Mouse (Mus musculus): ENCODE results near the gene Gpr88.
A peak's percentile ranks its signal among the peaks of the same experiment; 100 is the strongest.

The Gpr88 gene

DNA sequence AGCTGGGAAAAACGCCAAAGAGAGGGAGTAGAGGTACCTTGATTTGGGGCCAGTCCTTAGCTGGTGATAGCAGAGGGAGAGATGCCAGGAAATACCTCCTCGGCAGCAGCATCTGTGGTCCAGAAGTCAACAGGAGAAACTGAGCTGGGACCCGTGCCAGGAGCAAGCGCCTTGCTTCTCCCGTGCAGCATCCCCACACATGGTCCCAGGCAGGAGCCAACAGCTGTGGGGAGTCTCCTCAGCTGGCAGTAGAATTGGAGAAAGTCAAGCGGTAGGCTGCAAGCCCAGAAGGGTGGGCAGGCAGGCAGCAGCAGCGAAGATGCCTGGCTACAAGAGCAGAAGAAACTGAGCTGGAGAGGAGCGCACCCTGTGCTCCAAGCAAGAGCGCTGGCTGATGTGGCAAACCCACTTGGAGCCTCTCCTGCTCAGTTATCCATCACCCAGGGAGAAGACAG is at the start of gene Gpr88:
TSS of gene Gpr88 (minus strand) at position 427 of the 455 bp plus-strand sequence.
- peak; percentile 19 to 26 for DNase-seq

DNA sequence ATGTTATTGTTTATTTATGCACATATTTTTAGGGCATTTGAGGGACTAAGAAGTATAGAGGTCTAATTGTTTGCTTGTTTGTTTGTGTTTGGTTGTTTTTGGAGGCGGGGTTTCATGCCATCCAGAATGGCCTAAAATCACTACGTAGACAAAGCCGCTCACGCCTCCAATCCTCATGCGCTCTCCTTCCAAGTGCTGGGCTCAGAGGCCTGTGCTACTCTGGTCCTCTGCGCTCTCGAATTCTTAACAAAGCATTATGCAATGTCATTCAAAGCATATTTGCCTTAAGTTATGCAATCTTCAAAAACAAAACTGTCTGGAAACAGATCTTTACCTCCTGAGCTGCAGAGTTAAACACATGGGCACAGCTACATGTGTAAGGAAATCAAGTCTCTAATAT is 49.3 kb upstream of the Gpr88 start:
- DNase-seq = no peak

DNA sequence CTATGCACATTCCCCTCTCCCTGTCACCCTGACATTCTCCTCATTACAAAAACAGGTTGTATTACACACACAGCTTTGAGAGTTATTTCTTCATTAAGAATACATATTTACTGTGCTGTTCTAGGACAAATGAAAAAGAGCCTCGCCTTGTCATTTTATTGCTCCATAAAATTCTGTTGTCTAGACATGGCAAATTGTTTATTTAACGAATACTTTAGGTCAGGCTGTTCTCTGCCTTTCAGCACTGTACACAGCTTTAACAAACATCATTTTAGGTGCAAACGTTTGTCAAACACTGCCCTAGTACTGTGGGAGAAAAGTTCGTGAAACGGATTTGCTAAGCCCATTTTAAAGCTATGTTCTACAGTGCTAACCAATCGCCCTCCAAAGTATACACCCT is 48.5 kb upstream of the Gpr88 start:
- DNase-seq = no peak

DNA sequence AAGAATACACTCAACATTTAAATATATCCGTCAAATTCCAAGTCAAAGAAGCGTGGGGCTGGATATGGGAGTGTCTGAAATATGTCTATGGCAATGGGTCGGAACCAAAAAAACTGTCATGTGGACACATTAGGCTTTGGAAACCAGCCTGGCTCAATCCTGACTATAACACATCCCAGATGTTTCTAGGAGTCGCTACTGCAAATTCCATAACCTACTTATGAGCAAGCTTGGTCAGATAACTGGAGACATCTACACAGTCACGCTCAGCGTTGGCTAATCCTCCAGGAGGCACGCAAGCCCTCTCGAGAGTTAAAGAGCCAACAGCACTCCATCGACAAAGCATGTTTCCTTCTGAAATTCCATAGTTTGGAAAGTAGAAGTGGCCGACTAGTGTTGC is 45.4 kb upstream of the Gpr88 start:
- no peak for DNase-seq

DNA sequence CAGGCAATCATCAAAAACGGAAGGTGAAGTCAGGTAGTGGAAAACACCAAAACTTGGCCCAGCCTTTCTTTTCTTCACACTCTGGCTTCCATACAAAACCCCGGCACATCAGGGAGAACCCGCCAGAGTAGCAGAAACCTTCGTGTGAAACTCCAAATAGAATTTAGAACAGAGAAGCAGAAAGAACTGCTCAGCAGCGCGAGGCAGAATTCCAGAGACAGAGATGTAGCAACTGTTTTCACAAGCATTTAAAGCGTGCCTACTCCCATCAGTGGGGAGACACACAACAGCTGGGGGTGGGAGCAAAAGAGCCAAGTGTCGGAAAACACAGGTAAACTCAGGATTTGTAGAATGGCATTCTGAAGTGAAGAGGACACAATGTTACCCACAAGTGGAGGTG is 44.7 kb upstream of the Gpr88 start:
- no peak for DNase-seq

DNA sequence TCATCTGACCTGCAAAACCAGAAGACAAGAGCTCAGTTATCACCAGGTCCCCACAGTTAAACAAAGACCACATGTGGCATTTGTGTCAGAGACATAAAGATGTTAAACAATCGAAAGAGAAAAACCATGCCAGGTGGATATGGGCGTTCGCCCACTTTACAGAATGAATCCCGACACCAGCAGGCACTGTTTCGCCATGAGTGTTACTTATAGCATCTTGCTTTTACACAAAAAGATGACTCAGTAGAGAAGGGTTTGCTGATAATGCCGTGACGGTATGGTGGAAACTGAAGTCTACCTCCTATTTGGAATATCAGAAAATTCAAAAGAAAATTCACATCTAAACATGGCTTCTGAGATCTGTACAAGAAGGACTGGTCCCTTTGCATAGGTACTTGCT is 43.9 kb upstream of the Gpr88 start:
- DNase-seq = no peak

DNA sequence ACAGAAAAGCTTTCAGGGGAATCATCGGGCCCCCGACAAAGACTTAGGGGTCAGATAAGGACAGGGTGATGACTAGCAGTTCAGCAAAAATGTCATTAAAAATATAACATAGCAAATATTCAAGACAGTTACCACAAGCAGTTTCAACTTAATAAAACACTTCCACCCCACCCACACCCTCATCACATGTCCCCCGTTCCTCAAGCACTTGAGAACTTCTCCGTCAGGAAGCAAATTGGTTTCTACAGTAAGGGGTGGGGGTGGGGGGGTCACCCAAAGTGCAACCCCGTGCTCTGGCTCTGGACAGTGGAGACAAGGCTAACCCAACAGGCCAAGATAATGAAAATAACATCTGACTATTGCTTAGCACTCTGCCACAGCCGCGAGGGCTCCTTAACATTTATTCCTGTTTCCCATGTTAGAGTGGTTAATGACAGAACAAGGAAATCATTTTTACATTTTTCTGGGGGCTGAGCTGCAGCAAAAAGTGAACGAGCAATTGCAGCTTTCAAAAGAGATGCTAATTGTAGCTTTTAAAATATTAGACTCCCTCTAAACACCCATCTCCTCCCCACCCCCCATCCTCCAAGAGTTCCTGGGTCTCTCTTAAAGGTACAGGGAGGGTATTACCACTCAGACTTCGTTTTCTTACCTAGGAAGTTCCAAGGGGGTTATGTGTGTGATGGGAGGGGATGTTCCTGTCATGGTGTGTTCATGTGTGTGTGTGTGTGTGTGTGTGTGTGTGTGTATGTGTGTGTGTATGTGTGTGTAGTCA is 36.9 kb upstream of the Gpr88 start:
- DNase-seq = no peak

DNA sequence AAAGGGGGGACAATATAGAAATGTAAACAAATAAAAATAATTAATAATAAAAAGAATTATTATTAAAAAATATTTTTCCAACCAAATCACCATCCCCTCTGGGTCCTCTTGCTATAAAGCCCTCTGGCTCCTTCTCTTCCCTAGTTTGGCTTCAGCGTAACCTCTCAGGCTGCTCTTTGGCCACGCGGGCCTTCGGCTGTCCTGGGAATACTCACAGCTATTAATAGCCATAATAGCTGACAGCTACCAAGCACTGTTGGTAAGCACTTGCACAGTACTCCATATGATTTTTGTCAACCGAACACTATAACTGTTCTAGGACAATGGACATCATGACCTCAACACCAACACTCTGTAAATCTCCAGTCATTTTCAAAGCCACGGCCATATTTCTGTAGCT is 35.5 kb upstream of the Gpr88 start:
- DNase-seq = no peak

DNA sequence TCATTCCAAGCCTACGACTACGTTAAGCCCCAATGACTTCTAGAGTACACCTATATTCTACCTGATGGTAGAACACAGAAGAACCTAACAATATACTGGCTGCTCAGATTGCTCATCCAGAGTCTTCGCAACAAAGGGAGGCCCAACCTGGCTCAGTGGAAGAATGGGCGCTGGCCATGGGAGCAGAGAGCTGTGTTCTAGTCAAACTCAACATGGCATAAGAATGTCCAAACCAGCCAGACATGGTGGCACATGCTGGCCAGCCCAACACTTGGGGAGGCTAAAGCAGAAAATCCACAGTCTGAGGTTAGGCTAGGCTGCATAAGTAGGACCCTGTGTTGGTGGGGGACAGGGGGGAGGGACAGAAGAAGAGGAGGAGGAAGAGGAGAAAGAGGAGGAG is 31.4 kb upstream of the Gpr88 start:
- no peak for DNase-seq

DNA sequence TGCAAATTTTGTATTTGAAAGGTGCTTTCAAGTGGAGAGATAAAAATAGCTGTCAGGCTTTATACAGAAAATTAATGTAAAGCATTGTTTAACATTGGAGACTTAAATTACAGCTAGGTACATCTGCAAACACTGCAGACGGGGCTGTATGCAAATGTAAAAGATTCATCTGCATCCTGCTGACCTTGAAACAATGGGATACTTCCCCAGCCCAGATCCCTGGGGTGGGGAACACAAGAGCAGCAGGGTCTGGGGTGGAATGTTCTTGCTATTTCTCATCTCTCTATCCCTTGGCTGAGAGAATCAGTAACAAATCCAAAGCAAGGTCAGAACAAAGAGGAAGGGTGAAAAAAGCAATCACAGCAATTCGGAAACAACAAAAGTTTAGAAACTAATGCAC is 30.7 kb upstream of the Gpr88 start:
- DNase-seq = no peak

DNA sequence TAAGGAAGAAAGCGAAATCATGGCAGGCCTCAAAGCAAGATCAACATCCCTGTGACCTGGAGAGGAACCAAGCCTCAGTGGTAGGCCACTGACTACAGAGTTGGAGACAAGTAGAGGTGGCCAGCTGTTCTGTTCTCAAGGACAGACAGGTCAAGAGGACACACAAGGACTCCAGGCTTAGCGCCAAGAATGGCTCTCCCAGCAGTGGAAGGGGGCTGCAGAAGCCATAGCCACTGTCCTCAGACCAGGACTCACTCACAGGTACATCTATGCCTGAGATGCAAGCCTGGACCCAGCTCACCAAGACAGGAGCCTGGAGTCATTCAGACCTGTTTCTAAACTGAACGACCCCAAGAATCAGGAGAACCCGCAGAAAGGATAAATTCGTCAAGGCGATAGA is 28.4 kb upstream of the Gpr88 start:
- peak in 1 of 2 experiments; percentile 3 for DNase-seq

DNA sequence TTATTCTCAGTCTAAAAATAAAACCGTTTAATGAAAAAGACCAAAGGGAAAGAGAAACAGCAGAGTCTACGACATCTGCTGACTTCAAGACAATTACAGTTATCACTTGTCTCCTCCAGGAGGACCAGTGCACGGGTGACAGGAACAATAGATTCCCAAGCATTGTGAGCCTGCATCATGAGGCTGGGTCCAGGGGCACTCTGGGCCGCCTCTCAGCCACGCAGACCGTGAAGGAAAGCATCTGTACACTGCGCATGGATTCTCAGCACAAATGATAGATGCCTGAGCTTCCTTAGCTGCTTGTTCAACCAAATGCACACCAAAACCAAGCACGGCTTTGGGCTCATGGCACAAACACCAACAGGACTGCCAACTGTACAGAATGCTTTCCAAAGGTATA is 23.8 kb upstream of the Gpr88 start:
- no peak for DNase-seq

DNA sequence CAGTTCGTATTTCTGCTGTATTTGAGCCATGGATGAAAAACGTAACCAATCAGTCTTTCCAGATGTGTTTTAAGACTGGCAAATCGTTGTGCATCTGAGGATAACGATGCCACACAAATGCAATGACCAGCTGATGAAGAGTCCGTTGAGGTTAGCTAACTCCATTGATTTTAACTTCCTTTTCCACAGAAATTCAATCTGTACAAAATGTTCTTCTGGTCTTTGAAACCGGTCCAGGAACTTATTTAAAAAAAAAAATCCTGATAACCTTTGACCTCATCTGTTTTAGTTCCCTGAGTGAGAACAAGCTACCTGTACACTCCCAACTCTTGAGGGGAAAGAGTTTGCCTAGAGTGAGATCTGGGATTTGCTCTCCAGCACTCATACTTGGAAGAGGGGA is 18.4 kb upstream of the Gpr88 start:
- no peak for DNase-seq

DNA sequence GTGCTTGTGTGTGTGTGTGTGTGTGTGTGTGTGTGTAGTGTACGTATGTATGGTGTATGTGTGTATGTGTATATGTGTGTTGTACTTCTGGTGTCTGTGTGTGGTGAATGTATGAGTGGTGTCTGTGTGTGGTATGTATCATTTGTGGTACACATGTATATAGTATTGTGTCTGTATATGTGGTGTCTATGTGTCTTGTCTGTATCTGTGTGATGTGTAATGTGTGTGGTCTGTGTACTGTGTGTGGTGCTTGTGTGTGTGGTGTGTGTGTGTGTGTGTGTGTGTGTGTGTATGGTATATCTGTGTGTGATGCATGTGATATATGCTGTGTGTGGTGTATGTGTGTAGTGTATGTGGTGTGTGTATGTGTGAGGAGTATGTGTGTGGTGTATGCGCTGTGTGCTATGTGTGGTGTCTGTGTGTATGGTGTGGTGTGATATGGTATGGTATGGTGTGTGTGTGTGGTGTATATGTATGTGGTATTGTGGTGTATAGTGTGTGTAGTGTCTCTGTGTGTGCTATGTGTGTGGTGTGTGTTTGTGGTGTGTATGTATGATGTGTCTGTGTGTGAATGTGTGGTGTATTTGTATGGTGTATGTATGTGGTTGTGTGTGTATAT is 13.8 kb upstream of the Gpr88 start:
- DNase-seq = no peak

DNA sequence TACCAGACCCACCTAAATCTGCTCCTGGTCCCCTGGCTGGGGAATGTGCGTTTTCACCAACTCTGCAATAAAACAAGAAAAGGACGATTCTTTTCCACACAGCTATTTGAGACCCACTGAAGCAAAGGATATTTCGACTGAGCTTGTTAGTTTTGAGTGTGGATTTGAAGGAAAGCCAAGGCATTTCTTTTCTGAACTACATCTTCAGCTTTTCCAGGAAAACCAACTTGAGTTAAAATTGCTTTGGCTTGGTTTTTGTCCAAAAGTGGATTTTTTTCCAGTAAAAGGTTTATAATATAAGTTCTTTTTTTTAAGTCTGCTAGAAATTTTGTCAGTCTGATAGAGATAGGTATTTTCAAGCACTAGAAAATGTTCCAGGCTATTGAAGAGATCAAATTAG is 13.1 kb upstream of the Gpr88 start:
- DNase-seq = no peak

DNA sequence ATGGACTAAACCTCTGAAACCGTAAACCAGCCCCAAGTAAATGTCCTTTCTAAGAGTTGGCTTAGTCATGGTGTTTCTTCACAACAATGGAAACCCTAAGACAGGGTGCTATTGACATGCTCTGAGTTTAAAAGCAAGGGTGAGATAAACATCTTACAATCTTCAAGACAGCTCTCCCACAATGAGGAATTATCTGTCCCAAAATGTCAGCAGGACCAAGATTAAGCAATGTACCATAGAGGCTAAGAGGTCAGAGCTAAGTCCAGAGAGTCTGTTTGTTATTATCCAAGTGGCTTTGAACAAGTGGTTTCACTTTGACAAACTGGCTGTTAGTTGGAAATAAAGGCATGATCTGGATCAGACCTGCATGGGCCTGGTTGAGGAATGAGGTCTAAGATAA is 10.7 kb upstream of the Gpr88 start:
- no peak for DNase-seq

DNA sequence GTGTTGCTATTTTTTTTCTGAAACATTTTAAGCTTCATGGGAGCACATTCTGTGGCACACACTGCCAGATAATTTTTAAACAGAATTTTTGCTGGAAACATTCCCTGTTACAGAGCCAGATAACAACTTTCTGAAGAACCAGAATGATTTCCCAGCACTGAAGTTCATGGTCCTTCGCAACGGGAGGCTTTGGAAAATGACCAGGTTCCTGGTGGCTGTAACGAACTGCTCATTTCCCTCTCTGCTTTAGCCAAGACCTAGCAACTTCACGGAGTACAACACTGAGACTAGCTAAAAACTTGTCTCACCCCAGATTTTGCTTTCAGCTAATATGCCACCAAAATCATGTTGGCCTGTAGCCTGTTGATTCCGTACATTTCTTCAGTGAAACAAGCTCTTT is 9.8 kb upstream of the Gpr88 start:
- no peak for DNase-seq

DNA sequence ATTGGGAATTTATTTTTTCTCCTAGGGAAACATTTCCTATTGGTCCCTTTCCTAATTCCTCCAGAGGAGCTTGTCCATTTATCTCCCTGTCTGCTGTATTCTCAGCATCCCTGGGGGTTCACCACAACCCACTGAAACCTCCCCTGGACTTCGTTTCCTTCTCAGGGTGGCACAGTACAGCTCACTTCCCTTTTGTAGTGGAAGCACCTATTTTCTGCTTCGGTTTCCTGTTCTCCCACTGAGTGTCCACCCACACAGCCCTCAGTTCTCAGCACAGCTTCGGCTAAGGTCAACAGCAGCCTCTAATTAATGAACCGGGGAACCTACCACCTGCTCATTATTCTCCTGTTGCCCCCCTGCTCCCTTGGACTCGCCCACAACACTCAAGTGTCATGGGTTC is 2.8 kb upstream of the Gpr88 start:
- DNase-seq = no peak

DNA sequence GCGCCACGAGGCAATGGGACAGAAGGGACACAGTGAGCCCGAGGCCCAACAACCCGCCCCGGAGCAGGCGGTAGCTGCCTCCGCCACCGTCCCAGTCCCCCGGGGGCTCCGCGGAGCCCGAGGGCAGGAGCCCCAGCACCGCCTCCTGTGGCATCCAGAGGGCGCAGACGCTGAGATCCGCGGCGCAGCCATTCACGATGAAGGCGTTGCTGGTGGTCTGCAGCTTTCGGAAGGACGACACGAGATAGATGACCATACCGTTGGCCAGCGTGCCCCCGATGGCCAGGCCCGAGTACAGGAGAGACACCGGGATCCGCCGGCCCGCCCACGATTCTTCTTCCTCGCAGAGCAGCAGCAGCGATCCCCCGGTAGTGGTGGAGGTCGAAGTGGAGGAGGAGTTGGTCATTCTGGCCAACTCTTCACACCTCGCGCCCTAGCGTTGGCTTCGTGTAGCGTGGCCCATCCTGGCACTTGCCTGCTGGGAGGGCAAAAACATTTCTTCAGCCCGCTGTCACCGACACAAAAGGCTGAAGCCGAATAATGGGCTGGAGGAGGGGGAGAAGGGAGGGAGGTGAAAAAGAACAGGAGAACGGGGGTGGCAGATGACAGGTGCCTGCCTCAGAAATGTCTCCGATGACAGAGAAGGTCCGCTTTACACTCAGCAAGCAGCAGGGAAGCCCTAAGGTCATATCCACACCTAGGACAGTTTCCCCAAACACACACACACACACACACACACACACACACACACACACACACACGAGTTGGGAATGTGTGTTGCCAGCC is 855 bp downstream of the Gpr88 start:
- peak in 1 of 2 experiments; percentile 5 for DNase-seq

DNA sequence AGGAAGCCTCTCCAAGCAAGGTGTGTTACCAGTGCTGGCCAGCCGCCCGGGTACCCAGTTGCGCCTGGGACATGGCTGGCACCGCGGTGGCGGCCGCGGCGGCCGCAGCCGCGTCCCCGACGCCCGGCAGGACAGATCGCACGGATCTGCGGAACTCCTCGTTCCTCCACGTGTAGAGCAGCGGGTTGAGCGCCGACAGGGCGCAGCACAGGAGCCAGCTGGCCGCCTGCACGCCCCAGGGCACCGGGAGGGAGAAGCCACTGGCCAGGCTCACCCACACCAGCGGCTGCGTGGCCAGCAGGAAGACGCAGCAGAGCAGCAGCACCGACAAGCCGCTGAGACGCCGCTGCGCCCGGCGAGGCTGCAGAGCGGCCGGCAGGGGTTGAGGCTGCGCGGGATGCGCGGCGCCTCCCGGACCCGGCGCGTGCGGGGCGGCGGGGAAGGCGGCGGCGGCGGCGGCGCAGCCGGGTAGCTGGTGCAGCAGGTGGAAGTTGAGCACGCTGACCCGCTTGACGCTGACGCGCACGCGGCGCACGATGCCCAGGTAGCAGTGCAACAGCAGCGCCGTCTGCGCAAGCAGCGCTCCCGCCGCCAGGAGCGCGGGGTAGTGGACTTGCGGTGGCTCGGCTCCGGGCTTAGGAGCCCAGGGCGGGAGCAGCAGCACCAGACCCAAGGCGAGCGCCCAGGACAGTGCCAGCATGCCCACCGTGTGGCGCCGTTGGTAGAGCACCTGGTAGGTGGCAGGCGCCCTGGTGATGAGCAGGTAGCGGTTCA is 1.6 kb downstream of the Gpr88 start:
- DNase-seq = peak; percentile 40 to 44

DNA sequence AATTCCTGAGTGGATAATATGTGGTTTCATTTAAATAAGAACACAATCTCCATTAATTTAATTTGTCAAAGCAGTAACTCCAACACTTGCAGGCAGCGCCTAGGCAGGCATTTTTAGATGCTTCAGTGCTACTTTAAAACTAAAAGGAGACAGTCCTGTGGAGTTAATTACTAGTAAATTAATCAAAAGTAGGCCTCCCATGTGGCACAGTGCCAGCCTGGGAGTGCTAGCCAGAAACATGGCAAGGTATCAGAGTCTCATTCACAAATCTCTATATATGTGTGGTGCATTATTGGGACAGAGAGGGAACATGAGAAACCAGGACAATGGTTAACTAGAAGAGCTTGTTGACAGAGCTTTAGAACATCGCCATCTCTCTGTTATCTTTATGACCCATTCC is 4.3 kb downstream of the Gpr88 start:
- peak in 1 of 2 experiments; percentile 4 for DNase-seq

DNA sequence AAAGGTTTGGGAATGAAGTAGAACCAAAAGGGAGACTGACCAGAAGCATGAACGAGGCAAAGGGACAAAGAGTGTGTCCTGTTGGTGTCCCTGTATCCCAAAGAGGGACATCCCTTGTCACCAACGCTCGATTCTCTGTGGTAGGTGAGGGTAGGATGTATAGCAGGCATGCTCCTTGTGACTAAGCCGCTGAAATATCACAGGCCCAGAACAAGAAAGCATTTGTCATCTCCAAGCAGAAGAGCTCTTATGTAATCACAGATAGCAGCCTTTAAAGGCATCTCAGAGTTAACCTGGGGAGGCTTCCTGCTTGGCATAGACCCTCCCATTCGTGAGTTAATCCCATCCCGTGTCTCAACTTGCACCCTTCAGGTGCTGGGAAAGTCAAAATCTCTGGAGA is 8.8 kb downstream of the Gpr88 start:
- no peak for DNase-seq

DNA sequence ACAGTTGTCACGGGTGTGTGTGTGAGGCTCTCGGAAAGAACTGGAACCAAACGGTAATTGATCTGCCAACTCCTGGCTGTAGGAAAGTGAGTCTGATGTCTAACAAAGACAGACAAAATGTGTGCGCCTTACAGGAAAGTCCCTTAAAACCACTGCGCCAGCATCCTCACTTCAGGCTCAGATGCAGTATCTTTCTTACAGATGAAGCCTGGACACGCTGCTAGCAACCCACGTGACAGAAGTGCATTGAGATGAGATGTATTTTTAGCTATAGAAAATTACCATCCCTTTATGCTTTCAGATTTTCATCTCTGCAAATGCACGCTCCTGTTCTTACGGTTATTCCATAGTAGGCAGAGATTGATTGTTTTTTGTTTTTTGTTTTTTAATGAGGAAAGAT is 10.6 kb downstream of the Gpr88 start:
- no peak for DNase-seq
